Mouse (Mus musculus) left cerebral cortex, postnatal 10 days (tissue): ENCODE measurements around the gene Dmc1. TPM values are rescaled to one million over a fixed set of nuclear protein-coding genes. Genes with fewer than 3 reads are reported as not detected.

Experiments
- DNase-seq, 2 experiments: peaks; one replicate each; pipeline ENCODE4 v3.0.0; 2021 to 2022; ENCODE audit warnings: low spot score in 2 of 2, mixed read lengths in 1 of 2; ENCODE audit errors: extremely low spot score in 1 of 2
- intact Hi-C: fragments of 180-260 bp; cut with DNase I; formaldehyde crosslinking; loops from one replicate; pipeline ENCODE4 v1.15.1; 2025
- total RNA-seq, 2 experiments: library from RNA; stranded (reverse); gene quantifications; 2 replicates each; pipeline ENCODE4 v1.2.3; 2021

Dmc1 gene
- total RNA-seq, 2 experiments from 2014 or later, result 1.0 to 1.4 TPM

GRCm38 (mm10) chr15:79577671-79578426 lies 27.1 kb downstream of the Dmc1 start:
- intact Hi-C loops, result no loop called here
- DNase-seq, result no peak

GRCm38 (mm10) chr15:79576947-79577346 lies 28.0 kb downstream of the Dmc1 start:
- no peak for DNase-seq
- intact Hi-C loops, result no loop called here

GRCm38 (mm10) chr15:79575543-79576222 lies 29.2 kb downstream of the Dmc1 start:
- intact Hi-C loops, result no loop called here
- no peak for DNase-seq

GRCm38 (mm10) chr15:79562417-79562816 lies 42.5 kb downstream of the Dmc1 start:
- intact Hi-C loops, result no loop called here
- DNase-seq, result peak in 1 of 2 experiments; percentile 23

GRCm38 (mm10) chr15:79559649-79560048 lies 45.3 kb downstream of the Dmc1 start:
- no peak for DNase-seq
- intact Hi-C loops, result no loop called here

GRCm38 (mm10) chr15:79552566-79552965 lies 52.3 kb downstream of the Dmc1 start:
- intact Hi-C loops, result no loop called here
- no peak for DNase-seq

GRCm38 (mm10) chr15:79548226-79548625 lies 56.7 kb downstream of the Dmc1 start:
- no peak for DNase-seq
- intact Hi-C loops, result loop anchor here (5.0 to 10.0 kb wide), 2 partner anchors 59 to 107 kb away; partner anchors contain the start of genes Cby1, Dmc1 and Fam227a

- no peak for DNase-seq
- intact Hi-C loops, result loop anchor here (5.0 to 10.0 kb wide), 2 partner anchors 60 to 107 kb away; partner anchors contain the start of genes Cby1, Dmc1 and Fam227a
Measured at GRCm38 (mm10) chr15:79547289-79547820, 57.6 kb downstream of the Dmc1 start.

- DNase-seq, result peak; percentile 98
- intact Hi-C loops, result loop anchor here (5.0 to 10.0 kb wide), 2 partner anchors 61 to 108 kb away; partner anchors contain the start of genes Cby1, Dmc1 and Fam227a
Measured at GRCm38 (mm10) chr15:79546410-79547288, 58.3 kb downstream of the Dmc1 start, which contains the start of gene Ddx17. Ddx17 (minus strand) TSS chr15:79546741.

- peak; percentile 45 to 87 for DNase-seq
- intact Hi-C loops, result loop anchor here (5.0 to 10.0 kb wide), 2 partner anchors 61 to 109 kb away; partner anchors contain the start of genes Cby1, Dmc1 and Fam227a
Measured at GRCm38 (mm10) chr15:79545921-79546399, 58.9 kb downstream of the Dmc1 start.

GRCm38 (mm10) chr15:79545496-79545895 lies 59.4 kb downstream of the Dmc1 start:
- DNase-seq, result no peak
- intact Hi-C loops, result loop anchor here (5.0 to 10.0 kb wide), 2 partner anchors 62 to 109 kb away; partner anchors contain the start of genes Cby1, Dmc1 and Fam227a

GRCm38 (mm10) chr15:79543968-79544367 lies 60.9 kb downstream of the Dmc1 start:
- intact Hi-C loops, result loop anchor here (10.0 kb wide), 1 partner anchor 111 kb away; the partner anchor contains the start of genes Cby1 and Fam227a
- no peak for DNase-seq

GRCm38 (mm10) chr15:79533796-79534195 lies 71.1 kb downstream of the Dmc1 start:
- intact Hi-C loops, result loop anchor here (10.0 kb wide), 1 partner anchor 299 kb away; no protein-coding TSS in a partner anchor

GRCm38 (mm10) chr15:79529935-79530334 lies 75.0 kb downstream of the Dmc1 start:
- intact Hi-C loops, result loop anchor here (10.0 kb wide), 1 partner anchor 295 kb away; no protein-coding TSS in a partner anchor

More at GRCm38 (mm10) chr15:79533796-79534195, 71.1 kb downstream of the Dmc1 start:
- no peak for DNase-seq

GRCm38 (mm10) chr15:79527991-79528639 lies 76.8 kb downstream of the Dmc1 start:
- no peak for DNase-seq
- intact Hi-C loops, result no loop called here

More at GRCm38 (mm10) chr15:79529935-79530334, 75.0 kb downstream of the Dmc1 start:
- DNase-seq, result no peak

GRCm38 (mm10) chr15:79527192-79527591 lies 77.7 kb downstream of the Dmc1 start:
- intact Hi-C loops, result no loop called here
- no peak for DNase-seq

GRCm38 (mm10) chr15:79525979-79526768 lies 78.7 kb downstream of the Dmc1 start:
- intact Hi-C loops, result no loop called here
- no peak for DNase-seq
